Mouse (Mus musculus) left cerebral cortex, postnatal 36 days (tissue): ENCODE measurements around the gene Lsm10. TPM values are rescaled to one million over a fixed set of nuclear protein-coding genes. Genes with fewer than 3 reads are reported as not detected.

Experiments
- DNase-seq, 2 experiments: peaks; one replicate each; pipeline ENCODE4 v3.0.0; 2021 to 2022; ENCODE audit warnings: low spot score in 2 of 2, mixed read lengths in 1 of 2
- intact Hi-C: fragments of 180-260 bp; cut with DNase I; formaldehyde crosslinking; loops from one replicate; pipeline ENCODE4 v1.15.1; 2025
- total RNA-seq, 2 experiments: library from RNA; stranded (reverse); gene quantifications; 2 replicates each; pipeline ENCODE4 v1.2.3; 2021

Lsm10 gene
- 10 to 100 TPM; 13.0 to 14.5 TPM for total RNA-seq

DNA sequence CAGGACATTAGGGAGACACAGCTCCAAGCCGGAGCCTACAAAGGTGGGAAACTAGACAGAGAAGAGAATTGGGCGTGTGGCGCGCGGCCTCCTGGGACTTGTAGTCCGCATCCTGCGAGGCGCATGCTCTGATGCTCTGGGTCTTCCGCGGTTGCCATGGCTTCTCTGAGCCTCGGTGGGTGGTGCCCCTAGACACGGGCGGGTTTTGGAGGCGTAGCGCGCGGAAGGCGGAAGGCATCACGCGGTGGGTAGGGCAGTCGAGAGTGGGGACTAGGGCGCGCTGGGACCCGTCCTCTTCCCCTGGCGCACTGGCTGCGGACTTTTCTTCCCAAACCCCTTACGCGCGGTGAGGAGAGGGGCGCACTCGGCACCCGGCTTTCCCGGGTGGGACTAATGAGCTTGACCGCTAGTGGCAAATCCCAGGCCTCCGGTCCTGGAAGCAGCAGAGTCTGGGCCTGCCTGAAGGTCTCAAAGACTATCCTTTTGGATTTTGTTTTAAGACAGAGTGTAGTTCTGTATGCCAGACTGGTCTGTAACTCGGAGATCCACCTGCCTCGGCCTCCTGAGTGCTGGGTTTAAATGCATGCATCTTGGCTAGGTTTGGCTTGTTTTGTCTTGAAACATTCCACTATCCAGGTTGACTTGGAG is at the start of gene Lsm10:
Lsm10 (plus strand) TSS at position 160 of the 648 bp plus-strand sequence.
- intact Hi-C loops, result no loop called here

DNA sequence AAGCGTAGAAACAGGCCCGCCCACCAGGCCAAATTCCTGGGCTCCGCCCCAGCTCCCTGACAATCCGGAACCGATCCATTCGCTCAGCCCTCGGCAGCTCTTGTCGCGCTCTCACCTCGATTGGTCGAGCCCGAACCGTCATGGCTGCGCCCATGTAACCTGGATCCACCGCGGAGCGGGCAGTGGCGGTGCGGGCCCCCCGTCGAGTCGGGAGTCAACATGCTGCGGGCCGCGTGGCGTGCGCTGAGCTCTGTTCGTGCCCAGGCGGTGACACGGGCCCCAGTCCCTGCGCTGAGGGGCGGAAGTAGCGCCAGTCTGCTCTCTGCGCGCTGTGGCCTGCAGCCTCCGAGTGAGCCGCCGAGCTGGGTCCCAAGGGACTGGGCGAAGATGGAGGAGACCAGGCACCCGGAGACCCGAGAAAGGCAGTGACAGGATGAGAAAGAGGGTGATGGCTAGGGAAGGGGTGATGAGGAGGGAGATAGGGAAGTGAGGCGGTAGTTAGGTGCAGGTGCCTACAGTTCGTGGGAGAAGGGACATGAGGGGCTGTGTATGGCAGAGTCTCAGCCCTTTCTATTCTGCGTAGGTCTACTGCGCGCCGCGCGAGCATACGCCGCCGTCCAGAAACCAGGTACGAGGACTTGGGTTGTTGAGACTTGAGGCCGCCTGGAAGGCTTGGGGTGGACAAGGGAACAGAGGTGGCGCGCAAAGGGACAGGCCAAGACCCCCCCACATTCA is 49.4 kb upstream of the Lsm10 start, which contains the start of gene Mrps15:
Mrps15 (plus strand) TSS at position 75 of the 735 bp plus-strand sequence.
- intact Hi-C loops, result no loop called here
- peak; percentile 80 to 82 for DNase-seq

More for the DNA sequence above, at the start of gene Lsm10:
- peak; percentile 95 for DNase-seq

DNA sequence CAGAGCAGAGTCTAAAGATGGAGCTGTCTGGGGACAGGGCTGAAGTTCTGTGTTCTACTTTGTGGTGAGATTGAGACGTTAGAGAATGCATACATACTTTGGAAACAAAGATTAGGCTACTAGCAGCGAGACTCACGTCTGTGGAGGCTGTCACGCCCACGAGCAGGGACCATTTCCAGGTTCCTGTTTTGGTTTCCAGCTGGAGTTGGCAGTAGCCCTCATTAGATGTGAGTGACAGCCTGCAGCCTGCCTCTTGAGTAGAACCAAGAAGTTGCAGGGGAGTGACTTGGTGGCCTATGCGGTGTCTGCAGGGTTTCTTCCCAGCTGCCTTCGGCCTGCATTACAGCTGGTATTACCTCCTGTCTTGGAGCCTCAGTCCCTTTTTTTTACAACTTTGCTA is 44.8 kb upstream of the Lsm10 start:
- DNase-seq, result peak; percentile 54 to 62
- intact Hi-C loops, result no loop called here

DNA sequence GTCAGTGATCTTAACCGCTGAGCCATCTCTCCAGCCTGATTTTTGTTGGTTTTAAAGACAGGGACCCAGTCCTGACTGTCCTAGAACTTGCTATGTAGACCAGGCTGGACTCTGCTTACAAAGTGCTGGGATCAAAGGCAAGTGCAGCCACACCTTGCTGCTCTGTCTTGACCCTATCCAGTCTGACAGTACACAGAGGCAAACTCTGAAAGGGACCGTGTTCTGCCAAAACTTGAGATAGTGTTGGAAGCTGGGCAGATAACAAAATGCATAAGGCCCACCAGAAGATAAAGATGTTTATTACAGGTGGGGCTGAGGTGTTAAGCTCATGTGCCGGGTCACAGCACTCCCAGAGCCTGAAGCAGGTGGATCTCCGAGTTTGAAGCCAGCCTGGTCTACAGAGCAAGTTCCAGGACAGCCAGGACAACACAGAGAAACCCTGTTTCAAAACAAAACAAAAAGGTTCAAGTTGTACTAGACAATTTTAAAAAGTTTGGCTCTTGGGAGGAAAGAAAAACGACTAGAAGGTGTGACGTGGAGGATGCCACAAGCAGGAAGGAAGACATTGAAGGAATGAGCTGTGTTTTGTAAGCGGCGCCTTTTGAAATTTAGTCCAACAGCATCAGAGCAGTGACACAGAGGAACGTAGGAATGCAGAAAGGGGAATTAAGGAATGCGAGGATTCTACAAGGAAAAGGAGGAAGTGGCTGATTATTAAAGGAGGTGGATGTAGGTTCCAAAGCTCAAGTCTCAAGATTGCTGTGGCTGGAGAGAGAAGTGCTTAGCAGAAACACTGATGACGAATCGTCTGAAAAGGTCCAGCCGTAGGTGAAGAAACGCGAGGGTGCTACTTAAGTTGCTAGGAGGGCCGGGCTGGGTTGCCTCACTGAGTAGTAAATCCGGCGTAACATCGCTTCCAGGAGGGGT is 39.0 kb upstream of the Lsm10 start:
- intact Hi-C loops, result no loop called here
- no peak for DNase-seq

DNA sequence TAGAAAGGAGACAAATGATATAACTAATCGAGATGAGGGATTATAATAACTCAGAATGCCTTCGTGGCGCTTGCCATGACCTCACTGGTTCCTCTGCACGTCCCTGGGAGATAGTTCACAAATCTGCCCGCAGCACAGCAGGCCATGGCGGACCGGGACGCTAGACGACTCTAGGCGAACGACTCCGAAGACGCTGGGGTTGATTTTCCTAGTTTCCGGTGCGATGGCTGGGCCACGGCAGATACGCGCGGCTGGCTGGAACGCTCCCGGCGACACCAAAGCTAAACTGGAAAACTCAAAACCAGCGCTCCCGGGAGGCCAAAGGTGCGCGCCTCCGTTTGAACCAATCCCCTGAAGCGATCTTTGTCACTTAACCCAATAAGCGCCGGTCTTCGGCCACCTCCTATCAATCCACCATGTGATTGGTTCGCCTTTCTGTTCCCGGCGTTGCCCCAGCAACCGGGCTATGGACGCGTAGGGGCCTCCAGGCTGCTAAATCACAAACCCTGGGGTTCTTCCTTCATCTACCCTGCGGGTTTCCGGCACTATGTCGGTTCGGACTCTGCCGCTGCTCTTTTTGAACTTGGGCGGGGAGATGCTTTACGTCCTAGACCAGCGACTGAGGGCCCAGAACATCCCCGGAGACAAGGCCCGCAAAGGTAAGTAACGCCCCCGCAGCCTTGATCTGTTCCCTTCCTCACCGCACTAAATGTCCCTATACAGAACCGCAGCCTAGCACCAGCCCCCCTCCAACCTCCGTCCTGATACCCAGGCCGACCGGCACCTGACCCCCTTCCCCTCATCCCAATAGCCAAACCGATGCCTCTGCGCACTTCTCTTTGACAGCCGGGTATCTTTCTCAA is 38.1 kb upstream of the Lsm10 start, which contains the start of gene Oscp1:
Oscp1 (plus strand) TSS at position 432 of the 863 bp plus-strand sequence.
- intact Hi-C loops, result no loop called here

DNA sequence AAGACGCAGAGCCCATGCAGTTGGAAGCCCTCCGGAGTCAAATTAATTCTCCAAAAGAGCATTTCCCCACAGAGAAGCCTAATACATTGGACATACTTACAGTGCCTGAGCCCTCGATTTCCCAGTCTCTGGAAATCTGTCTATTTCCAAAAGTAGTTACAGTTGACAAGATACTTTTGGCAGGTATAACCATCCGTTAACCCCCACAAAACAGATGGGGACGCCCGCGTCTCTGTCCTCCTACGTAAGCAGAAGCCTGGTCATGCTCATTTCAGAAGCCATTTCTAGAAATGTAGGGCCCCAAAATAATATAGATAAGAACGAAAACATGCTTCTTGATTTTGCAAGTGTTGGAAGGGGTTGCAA is 37.4 kb upstream of the Lsm10 start:
- intact Hi-C loops, result no loop called here
- DNase-seq, result peak; percentile 59 to 73

More for the DNA sequence above, 38.1 kb upstream of the Lsm10 start, which contains the start of gene Oscp1:
- DNase-seq, result peak; percentile 93 to 95

DNA sequence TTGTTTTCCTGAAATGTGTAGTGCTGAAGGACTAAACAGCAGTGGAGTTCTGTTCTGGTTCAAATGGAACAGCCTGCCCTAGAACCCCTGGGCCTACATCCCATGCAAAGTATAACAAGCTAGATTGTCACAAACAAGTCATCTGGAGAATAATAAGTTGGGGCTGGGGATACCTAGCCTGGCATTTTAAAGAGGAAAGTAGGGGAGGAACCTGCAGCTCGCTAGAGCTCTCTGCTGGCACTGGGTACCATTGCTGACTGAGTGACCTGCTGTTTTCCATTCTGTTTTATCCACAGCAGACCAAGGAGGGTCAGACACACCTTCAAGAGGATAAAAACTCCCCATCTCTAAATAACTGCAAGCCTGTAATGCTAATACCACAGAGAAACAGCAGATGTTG is 33.6 kb upstream of the Lsm10 start:
- DNase-seq, result peak in 1 of 2 experiments; percentile 14
- intact Hi-C loops, result no loop called here

DNA sequence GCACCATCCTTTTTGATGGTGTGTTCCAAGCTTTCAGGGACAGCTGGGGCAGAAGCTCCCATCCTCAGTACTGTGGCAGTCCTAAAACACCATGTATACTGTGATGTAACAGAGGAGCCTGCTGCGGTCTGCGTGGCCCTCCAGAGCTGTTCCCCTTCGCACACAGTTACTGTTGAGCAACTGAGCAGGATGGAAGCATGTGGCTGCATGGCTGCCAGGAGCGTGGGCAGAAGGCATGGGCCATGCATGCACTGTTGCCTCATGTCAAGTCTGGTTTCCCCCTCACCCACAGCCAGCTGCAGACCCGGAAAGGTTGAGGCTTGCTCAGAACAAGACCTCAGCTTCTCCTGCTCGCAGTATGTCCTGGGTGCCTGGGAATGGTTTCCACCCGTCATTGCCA is 31.2 kb upstream of the Lsm10 start:
- DNase-seq, result no peak
- intact Hi-C loops, result no loop called here

DNA sequence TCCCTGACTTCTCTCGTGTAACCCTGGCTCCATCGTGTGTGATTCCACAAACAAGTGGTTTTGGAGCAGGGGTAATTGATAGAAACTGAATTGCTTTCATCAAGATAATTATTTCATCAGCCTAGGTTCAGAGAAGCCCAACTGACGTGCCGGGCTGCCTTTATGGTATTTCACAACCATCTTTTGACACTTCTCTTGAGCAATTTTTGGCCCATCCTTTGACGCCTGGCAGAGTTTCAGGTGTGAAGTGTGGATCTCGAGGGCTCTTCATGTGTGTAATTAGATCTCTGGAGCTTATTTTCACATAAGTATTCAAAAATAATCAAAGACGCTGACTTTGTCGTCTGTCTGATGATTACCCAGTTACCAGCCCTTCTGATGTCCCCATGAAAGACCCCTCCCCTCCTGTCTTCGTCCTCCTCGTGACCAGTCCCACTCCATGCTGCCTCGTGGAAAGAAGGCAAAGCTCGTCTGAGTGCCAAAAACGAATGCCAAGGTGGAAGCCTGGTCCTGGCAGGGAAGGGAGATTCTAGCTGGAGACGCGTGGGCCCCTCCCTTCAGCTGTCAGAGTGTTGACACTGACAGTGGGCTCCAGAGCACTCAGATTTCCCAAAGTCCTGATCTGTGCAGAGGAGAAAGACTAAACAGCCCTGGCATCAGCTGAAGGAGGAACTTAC is 28.9 kb upstream of the Lsm10 start:
- peak in 1 of 2 experiments; percentile 19 for DNase-seq
- intact Hi-C loops, result no loop called here

DNA sequence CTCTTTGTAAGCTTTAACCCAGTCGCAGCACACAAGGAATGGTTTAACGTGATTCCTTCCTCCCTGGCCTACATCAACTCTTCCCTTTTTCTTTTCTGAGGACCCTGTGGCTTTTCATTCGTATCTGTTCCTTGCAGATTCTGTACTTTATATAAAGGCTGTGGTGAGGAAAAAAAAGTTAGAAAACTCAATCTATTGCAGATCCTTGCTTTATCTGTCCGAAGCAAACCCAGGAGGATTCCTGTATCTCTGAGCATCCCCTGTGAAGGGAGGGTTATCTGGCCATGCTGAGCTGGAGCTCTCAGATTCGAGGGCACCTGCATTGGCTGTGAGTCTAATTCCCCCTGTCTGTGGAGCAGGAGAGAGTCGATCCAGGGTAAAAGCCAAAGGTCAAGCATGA is 27.6 kb upstream of the Lsm10 start:
- no peak for DNase-seq
- intact Hi-C loops, result no loop called here

DNA sequence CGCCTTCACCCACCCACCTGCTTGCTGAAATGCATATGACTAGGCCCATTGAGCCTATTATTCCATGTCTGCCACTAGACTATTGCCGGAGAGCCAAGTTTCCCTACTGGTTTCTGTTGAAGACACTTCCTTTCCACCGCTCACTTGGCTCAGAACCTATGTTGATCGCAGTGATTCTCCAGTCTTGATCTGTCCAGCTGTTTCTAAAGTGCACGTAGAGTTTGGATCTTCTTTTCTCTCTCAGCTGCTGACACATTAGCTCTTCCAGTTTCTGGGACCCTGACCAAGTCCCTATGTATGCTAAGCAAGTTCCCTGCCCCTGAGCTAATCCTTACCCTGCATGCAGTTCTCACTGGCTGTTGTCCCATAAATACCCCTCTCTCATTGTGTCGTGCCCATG is 18.6 kb upstream of the Lsm10 start:
- DNase-seq, result no peak
- intact Hi-C loops, result no loop called here

DNA sequence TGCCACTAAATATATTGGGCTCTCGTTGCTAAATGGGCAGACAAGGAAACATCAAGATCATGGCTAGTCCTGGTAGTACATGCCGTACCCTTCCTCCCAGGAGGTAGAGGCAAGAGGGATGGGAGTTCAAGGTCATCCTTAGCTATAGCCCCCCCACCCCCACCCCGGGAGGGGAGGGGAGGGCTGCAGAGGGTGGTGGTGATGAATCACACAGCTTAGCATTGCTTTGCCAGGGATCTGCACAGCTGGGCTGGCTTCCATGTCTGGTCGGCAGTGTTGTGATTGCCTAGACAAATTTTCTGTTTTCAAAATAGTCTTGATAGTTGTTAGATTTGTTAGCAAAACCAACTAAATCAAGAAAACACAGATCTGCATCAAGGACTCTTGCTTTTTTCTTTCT is 17.2 kb upstream of the Lsm10 start:
- no peak for DNase-seq
- intact Hi-C loops, result no loop called here

DNA sequence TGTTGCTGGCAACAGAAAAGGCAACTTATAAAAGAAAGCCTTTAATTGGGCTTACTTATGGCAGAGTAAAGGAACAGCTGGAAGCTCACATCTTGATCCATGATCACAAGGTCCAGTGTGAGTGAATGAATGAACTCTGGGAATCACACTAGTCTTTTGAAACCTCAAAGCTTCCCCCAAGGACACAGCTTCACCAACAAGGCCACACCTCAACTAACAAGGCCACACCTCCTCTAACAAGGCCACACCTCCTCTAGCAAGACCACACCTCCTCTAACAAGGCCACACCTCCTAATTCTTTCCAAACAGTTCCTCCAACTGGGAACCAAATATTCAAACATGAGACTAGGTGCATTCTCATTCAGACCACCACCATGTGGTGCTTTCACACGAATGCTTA is 14.8 kb upstream of the Lsm10 start:
- intact Hi-C loops, result no loop called here
- DNase-seq, result no peak

DNA sequence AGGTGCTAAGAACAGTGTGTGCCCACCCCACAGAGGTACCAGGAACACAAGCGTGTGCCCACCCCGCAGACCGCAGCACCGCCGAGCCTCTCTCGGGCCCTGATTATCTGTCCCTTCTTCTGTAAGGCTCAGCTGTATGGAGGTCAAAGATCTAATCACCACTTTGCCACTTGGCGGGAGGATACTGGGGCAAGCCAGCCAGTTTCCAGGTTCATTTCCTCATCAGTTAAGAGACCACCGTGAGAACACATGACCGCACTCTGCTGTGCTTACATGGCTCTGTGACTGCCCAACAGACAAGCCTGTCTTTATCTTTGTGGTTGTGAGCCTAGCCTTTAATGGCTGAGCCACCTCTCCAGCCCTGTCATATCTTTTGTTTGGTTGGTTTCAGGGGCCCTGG is 13.4 kb upstream of the Lsm10 start:
- DNase-seq, result no peak
- intact Hi-C loops, result no loop called here

DNA sequence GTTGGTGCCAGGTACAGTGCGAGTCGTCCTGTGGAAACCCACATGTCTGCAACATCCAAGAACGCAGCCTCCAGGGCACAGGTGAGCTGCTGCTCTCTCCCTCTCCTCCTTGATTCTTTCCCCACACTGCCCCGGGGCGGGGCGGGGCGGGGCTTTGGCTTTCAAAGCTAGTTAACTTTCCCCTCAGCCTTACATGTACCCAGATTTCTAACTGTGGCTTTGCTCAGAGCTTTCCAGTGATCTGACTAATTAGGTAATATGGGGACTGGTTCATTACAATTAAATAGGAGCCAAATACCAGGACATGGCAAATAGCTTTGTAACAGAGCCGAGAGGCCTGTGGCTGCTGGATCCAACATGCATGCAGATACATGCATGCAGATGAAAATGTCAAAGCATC is 12.0 kb upstream of the Lsm10 start:
- intact Hi-C loops, result no loop called here
- DNase-seq, result no peak

DNA sequence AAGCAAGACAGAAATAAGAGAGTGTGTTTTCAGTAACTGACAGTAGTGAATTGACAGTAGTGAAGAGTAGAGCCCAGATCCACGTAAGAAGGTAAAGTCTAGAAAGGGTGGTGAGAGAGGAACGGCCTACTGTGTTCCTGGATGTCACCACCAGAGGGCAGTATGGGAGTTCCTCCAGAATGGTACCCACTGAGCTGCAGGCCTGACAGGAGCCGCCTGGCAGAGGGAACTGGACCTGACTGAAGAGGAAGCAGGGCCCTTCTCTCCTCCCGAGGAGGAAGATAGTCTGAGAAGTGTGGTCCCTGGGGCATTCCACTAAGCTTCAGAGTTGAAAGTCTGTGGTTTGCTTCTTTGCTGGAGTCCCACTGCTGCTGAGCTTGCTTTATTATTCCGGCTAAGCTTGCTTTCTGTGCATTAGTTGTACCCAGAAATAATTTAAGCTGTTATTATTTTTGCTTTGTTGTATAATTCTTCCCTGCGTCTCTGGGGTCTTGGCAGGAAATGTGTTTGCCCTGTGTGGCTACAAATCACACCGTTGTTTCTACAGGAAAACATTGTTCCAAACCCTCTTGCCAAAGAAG is 10.3 kb upstream of the Lsm10 start:
- DNase-seq, result peak; percentile 66 to 73
- intact Hi-C loops, result loop anchor here (2.0 kb wide), 1 partner anchor 29 kb away; no protein-coding TSS in a partner anchor

DNA sequence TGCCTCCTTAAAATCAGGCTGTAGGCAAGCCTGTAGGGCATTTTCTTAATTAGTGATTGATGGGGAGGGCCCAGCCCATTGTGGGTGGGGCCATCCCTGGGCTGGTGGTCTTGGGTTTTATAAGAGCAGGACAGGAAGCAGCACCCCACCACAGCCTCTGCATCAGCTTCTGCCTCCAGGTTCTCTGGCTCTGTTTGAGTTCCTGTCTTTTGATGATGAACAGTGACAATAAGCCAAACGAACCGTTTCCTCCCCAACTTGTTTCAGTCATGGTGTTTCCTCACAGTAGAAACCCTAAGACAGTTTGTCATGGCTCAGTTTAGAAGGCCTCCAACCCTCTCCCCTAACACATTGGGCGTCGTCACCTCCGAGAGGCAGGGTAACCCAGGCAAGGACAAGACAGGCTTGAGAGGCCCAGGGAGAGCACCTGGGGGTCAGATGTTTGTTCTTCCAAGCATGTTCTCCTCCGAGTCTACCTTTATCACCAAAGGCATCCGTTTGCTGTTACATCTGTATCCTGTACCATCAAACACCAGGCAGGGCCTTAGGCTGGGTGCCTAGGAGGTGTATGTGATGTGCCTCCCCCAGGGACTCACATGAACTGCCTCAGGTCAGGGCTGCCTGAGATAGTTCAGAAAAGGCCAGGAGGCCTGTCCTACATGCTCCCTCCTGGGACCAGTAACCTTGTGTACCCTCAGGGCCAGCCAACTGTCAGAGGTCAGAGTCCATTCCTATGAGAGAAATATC is 6.1 kb upstream of the Lsm10 start:
- intact Hi-C loops, result no loop called here
- no peak for DNase-seq

DNA sequence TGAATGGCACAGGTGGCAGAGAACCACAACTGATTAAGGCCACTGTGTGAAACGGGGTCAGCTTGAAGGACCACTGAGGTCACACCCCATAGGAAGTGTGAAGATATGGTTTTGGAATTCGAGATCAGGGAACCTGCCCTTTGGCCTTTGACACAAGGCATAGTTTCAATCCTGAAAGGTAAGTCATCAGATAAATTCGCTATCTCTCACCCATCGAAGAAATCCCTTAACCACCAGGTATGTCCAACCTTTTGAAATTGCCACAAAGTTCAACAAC is 5.6 kb upstream of the Lsm10 start:
- no peak for DNase-seq
- intact Hi-C loops, result no loop called here
